Mouse (Mus musculus) limb, embryonic 14.5 days (tissue): ENCODE results near the gene Spsb2. TPM values are rescaled to one million over a fixed set of nuclear protein-coding genes. Genes with fewer than 3 reads are reported as not detected.

Source experiments
- ATAC-seq: fragments of 200-750 bp; cut with Nextera tagmentation; 2 replicates; pipeline ENCODE4 v1.8.0; 2017; ENCODE audit warnings: low read depth, moderate number of reproducible peaks, moderate TSS enrichment; ENCODE audit not compliant: low FRiP score
- DNase-seq: peaks from one replicate; pipeline ENCODE4 v3.0.0-alpha.2; 2015; ENCODE audit warnings: low spot score
- H3K27ac ChIP-seq: fragments of 300-500 bp; sonication (generic); replicated peaks from 2 replicates; pipeline ENCODE4 v1.5.1; 2014; ENCODE audit warnings: low read depth, mild to moderate bottlenecking, low read length, moderate library complexity, mixed read lengths
- H3K27me3 ChIP-seq: fragments of 300-500 bp; sonication (generic); 2 replicates; pipeline ENCODE4 v1.6.1; 2014; ENCODE audit warnings: low read length, mixed read lengths; ENCODE audit not compliant: control insufficient read depth, insufficient read depth
- H3K36me3 ChIP-seq: fragments of 300-500 bp; sonication (generic); 2 replicates; pipeline ENCODE4 v1.6.1; 2014; ENCODE audit warnings: mild to moderate bottlenecking, low read length, moderate library complexity, mixed read lengths; ENCODE audit not compliant: control insufficient read depth, insufficient read depth
- H3K4me1 ChIP-seq: fragments of 300-500 bp; sonication (generic); 2 replicates; pipeline ENCODE4 v1.6.1; 2014; ENCODE audit warnings: antibody characterized with exemption, low read length, mixed read lengths; ENCODE audit not compliant: control insufficient read depth, insufficient read depth
- H3K4me2 ChIP-seq: fragments of 300-500 bp; sonication (generic); replicated peaks from 2 replicates; pipeline ENCODE4 v1.6.1; 2014; ENCODE audit warnings: low read depth, mild to moderate bottlenecking, low read length, moderate library complexity; ENCODE audit not compliant: severe bottlenecking
- H3K4me3 ChIP-seq: fragments of 300-500 bp; sonication (generic); replicated peaks from 2 replicates; pipeline ENCODE4 v1.5.1; 2014; ENCODE audit warnings: low read length
- H3K9ac ChIP-seq: fragments of 300-500 bp; sonication (generic); 2 replicates; pipeline ENCODE4 v1.6.1; 2014; ENCODE audit warnings: mild to moderate bottlenecking, low read depth, low read length, moderate library complexity; ENCODE audit not compliant: severe bottlenecking
- H3K9me3 ChIP-seq: fragments of 300-500 bp; sonication (generic); 2 replicates; pipeline ENCODE4 v1.6.1; 2016; ENCODE audit warnings: low read length; ENCODE audit not compliant: control insufficient read depth
- POLR2A ChIP-seq: fragments of 200-500 bp; IDR thresholded peaks from 2 replicates; pipeline ENCODE4 v1.8.0; 2012; ENCODE audit warnings: inconsistent platforms, mild to moderate bottlenecking, moderate library complexity, borderline replicate concordance; ENCODE audit not compliant: insufficient read depth, insufficient read length; ENCODE audit errors: extremely low read depth
- WGBS: fragments of 180-500 bp; shearing (Covaris S2); extraction: QIAGEN DNeasy Blood & Tissue Kit; methylation state at CpG from one replicate; pipeline ENCODE4 v1.1.7; 2014; 5-methylcytosine and 5-hydroxymethylcytosine counted together
- polyA plus RNA-seq, 2 experiments: library from polyadenylated mRNA; depleted of rRNA in 1 of 2; stranded (reverse) in 1 of 2; unstranded in 1 of 2; fragments of >200 nt; fragmentation: Nextera tagmentation in 1 of 2; extraction: Ambion mirVana in 1 of 2; gene quantifications; 2 replicates each; pipeline versions ENCODE4 v1.2.1 to v1.2.3; 2012 to 2014

Gene Spsb2
- polyA plus RNA-seq, 2 experiments: 10.8 to 11.1 TPM

DNA sequence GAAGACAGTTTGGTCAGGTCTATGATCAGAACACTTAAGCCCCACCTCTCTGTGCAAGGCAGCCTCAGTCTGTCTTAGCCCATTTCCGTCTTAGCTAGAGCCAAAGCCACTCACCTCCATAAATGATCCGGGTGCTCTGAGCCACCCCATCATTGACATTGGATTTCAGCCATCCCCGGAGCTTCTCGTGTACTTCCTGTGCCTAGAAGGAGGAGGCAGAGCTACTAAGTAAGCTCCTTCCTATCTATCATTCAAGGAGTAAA lies 2.9 kb downstream of the Spsb2 start:
- H3K27ac ChIP-seq: no peak overlapping the region
- ATAC-seq (no peak), DNase-seq (no peak)
- peaks cover 35% of the 10 kb centered on the region for H3K4me1 ChIP-seq
- no peak overlapping the region for H3K4me3 ChIP-seq
- TF ChIP-seq POLR2A: no peak
- no peaks in the 10 kb centered on the region for H3K9me3 ChIP-seq
- peaks cover 41% of the 10 kb centered on the region for H3K36me3 ChIP-seq
- WGBS: 85% methylated on average over 4 of the region's 4 CpGs
- no peak overlapping the region for H3K9ac ChIP-seq
- no peak overlapping the region; the same call in 1 of the 2 replicates for H3K4me2 ChIP-seq
- no peaks in the 10 kb centered on the region for H3K27me3 ChIP-seq

DNA sequence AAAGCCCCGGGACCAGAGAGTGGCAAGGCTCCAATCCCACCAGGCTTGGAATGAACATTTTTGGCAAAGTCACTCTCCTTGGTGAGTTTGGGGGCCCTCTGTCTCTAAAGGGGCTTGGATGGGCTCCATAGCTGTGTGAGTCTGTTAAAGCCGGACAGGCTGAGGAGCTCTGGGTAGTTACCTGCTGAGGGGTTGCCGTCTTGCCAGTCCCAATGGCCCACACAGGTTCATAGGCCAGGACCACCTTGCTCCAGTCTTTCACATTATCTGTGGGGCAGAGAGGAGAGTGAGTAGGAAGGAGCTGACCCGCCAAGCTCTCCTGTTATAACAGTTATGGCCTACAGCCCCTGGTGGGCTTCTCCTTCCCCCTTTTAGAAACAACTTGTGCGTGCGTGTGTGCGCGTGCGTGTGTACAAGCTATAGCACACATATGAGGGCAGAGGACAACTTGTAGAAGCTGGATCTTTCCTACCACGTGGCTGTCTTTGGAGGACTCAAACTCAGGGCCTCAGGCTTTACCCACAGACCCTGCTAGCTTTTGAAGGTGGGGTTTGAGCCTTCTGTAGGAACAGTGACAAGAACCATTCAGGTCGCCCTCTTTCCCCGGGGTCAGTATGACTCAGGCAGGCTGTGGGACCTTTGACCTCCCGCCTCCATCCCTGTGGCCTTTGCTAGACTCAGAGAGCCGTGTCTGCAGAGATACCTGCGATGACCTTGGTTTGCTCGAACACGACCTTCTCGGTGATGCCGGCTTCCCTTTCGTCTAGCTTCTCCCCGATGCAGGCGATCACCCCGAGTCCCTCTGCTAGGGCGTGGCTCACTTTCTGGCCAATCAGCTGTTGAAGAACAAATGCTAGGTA lies 3.5 kb downstream of the Spsb2 start:
- Histone ChIP-seq H3K9me3 (no peaks in the 10 kb centered on the region), H3K27me3 (no peaks in the 10 kb centered on the region), H3K4me2 (peak overlapping the region; percentile 72), H3K4me3 (peak overlapping the region; percentile 48), H3K36me3 (peaks cover 47% of the 10 kb centered on the region), H3K9ac (peak overlapping the region; percentile 65), H3K27ac (no peak overlapping the region; the same call in 1 of the 2 replicates), H3K4me1 (peaks cover 33% of the 10 kb centered on the region)
- no peak for ATAC-seq
- WGBS: 78% methylated on average over 24 of the region's 24 CpGs
- DNase-seq: no peak
- no peak for TF ChIP-seq POLR2A

DNA sequence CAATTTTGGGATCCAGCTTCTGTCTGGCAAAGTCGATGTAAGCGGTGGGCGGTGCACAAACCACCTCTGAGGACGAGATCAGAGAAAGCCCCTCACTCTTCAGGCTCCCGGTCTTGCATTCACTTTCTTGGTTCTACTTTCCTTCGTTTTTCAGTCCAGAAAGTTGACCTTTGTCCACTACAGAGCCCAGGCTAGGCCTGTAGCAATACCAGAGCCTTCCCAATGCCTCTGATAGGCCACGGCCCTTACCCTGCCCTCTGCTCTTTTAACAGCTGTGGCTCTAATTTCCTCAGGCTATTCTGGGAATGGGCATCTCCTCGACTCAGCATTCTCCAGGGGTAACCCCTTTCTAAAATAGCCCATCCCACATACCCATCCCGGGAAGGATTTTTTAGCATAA lies 4.4 kb downstream of the Spsb2 start:
- no peaks in the 10 kb centered on the region for H3K27me3 ChIP-seq
- H3K27ac ChIP-seq: peak overlapping the region; percentile 79
- 14% methylated on average over 9 of the region's 9 CpGs for WGBS
- H3K4me3 ChIP-seq: peak overlapping the region; percentile 48
- DNase-seq (no peak), ATAC-seq (no peak)
- H3K4me1 ChIP-seq: peaks cover 33% of the 10 kb centered on the region
- TF ChIP-seq POLR2A: no peak
- no peaks in the 10 kb centered on the region for H3K9me3 ChIP-seq
- H3K36me3 ChIP-seq: peaks cover 56% of the 10 kb centered on the region
- peak overlapping the region; percentile 72 for H3K4me2 ChIP-seq
- H3K9ac ChIP-seq: peak overlapping the region; percentile 65

DNA sequence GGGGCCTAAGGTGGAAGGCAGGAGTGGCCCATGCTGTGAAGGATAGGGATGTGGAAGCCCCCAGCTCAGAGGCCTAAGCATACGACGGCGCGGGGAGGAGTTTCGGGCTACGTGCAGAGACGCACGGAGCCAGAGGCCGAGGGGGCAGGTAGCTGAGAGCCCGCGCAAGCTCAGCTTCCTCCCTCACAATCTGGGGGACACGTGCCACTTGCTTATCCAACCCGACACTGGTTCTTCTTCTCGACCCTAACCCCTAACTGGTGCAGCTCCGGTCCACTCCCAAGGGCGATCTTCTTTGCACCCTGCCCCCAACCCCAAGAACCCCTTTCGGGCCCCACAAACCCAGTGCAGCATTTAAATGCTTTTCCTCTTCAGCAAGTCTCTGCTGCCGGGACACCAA lies 5.0 kb downstream of the Spsb2 start:
- H3K4me1 ChIP-seq: peaks cover 28% of the 10 kb centered on the region
- H3K27ac ChIP-seq: peak overlapping the region; percentile 79
- peak overlapping the region; percentile 48 for H3K4me3 ChIP-seq
- H3K9ac ChIP-seq: peak overlapping the region; percentile 65
- H3K4me2 ChIP-seq: peak overlapping the region; percentile 72
- TF ChIP-seq POLR2A: no peak
- DNase-seq: peak; percentile 87
- ATAC-seq: peak; percentile 59
- 0% methylated on average over 18 of the region's 18 CpGs for WGBS
- H3K27me3 ChIP-seq: no peaks in the 10 kb centered on the region
- peaks cover 62% of the 10 kb centered on the region for H3K36me3 ChIP-seq
- H3K9me3 ChIP-seq: no peaks in the 10 kb centered on the region

DNA sequence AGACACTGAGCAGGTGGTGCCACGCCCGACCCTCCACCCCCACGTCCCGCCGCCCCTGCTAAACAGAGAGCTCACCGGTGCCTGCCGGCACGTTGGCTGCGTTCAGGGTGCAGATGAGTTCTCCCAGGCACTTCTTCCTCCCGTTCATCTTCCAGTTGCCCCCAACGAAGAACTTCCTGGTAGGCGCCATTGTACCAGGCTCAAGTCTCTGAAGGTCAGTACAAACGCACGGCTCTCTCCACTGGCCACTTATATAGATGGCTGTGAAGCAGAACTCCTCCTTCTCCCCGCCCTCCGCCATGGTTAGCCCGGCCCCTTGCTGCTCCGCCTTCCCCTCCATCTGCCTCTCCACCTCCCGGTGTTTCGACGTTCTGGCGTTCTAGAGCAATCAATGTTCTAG lies 5.5 kb downstream of the Spsb2 start, which contains the start of gene Tpi1:
Tpi1 (minus strand) TSS at position 364 of the 400 bp plus-strand sequence.
- Histone ChIP-seq H3K4me1 (peaks cover 28% of the 10 kb centered on the region), H3K9me3 (no peaks in the 10 kb centered on the region), H3K27ac (peak within 1 kb of the TSS; percentile 79), H3K27me3 (no peaks in the 10 kb centered on the region), H3K4me2 (peak within 1 kb of the TSS; percentile 72), H3K9ac (peak within 1 kb of the TSS; percentile 65), H3K36me3 (peaks cover 67% of the 10 kb centered on the region), H3K4me3 (peak within 1 kb of the TSS; percentile 48)
- ATAC-seq: peak; percentile 89
- peak; percentile 97; the same call in 1 of the 2 replicates for TF ChIP-seq POLR2A
- peak; percentile 95 for DNase-seq
- WGBS: 0% methylated on average over 21 of the region's 22 CpGs

DNA sequence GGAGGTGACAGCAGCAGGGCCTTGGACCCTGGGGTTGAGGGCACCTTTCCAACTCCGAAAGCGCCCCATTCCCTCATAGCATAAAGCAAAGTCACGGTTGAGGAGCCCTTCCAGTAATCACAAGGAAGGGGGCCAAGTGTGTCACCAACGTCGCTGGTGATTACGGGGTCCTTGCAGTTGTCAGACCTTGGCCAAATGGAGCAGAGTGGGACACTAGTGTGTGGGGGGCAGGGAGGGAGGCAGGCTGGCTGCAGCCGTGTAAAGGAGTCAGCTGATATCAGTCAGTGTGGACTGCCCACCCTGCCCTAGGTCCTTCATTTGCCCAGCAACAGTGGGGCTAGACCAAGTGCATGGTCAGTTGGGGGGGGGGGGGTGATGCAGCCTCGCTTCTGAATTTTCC lies 6.0 kb downstream of the Spsb2 start:
- peak overlapping the region; percentile 79; the same call in 1 of the 2 replicates for H3K27ac ChIP-seq
- peak overlapping the region; percentile 48 for H3K4me3 ChIP-seq
- H3K27me3 ChIP-seq: no peaks in the 10 kb centered on the region
- no peaks in the 10 kb centered on the region for H3K9me3 ChIP-seq
- H3K4me2 ChIP-seq: peak overlapping the region; percentile 72
- H3K36me3 ChIP-seq: peaks cover 72% of the 10 kb centered on the region
- 23% methylated on average over 8 of the region's 8 CpGs for WGBS
- H3K9ac ChIP-seq: peak overlapping the region; percentile 65; the same call in 1 of the 2 replicates
- TF ChIP-seq POLR2A: no peak
- peak; percentile 16 for ATAC-seq
- H3K4me1 ChIP-seq: peaks cover 28% of the 10 kb centered on the region
- DNase-seq: no peak
